Comparison of ENCODE assay signal across 9 mouse cellular contexts in genomic region chr9:44721877-44722186, GRCm38 (mm10). TPM values are rescaled to one million over a fixed set of nuclear protein-coding genes. Genes with fewer than 3 reads are reported as not detected.
DNase-seq lines count a peak whose midpoint lies in the region; ATAC-seq and TF ChIP-seq lines count a peak whose summit lies in the region.
"Had no signal": no experiment of that assay in that cellular context is flagged by ENCODE, and none has a peak within 500 bp of the region (broad histone marks: within the 10 kb centered on the region; RNA-seq: fewer than 3 reads in every experiment).

No protein-coding gene starts in this region.

- peak overlapping the region; percentile 75 for H3K27ac ChIP-seq in brown adipose tissue, adult 24 weeks (replicated peaks; ENCODE audit: low read depth, low read length)
- peak overlapping the region; percentile 69 for H3K27ac ChIP-seq in heart, embryonic 16.5 days (ENCODE audit: low read length)
- no peak overlapping the region for H3K27ac ChIP-seq in liver, embryonic 14.5 days

- no peaks in the 10 kb centered on the region for H3K27me3 ChIP-seq in heart, embryonic 16.5 days (ENCODE audit: control insufficient read depth, insufficient read depth, low read length)
- H3K27me3 ChIP-seq in liver, embryonic 14.5 days (ENCODE audit: control insufficient read depth, insufficient read depth, low read length) = no peaks in the 10 kb centered on the region

- no peak for DNase-seq in cerebellum, adult 9-10 months
- no peak for DNase-seq in liver, embryonic 14.5 days (ENCODE audit: low read depth in 3 of 3, low spot score in 3 of 3)
- no peak for DNase-seq in urinary bladder, postnatal 25 days (ENCODE audit: low spot score)
- no peak for DNase-seq in natural killer cell, adult 2 months (ENCODE audit: low spot score in 2 of 2)
- no peak for DNase-seq in layer of hippocampus, adult 18-20 months (ENCODE audit: low spot score in 2 of 2)

- TF ChIP-seq EP300 in liver, embryonic 14.5 days (IDR thresholded peaks at IDR 0.05; ENCODE audit: low read depth) = no peak

- H3K36me3 ChIP-seq in heart, embryonic 16.5 days (ENCODE audit: control insufficient read depth, insufficient read depth) = no peaks in the 10 kb centered on the region
- no peaks in the 10 kb centered on the region for H3K36me3 ChIP-seq in liver, embryonic 14.5 days (replicated peaks; ENCODE audit: control insufficient read depth, insufficient read depth, low read depth)

- peak overlapping the region; percentile 82 for H3K4me2 ChIP-seq in heart, embryonic 16.5 days (ENCODE audit: low read depth, low read length)
- peak overlapping the region; percentile 62; the same call in 1 of the 2 replicates for H3K4me2 ChIP-seq in liver, embryonic 14.5 days (ENCODE audit: low read depth)

- 51% methylated on average over 3 of the region's 3 CpGs for WGBS in heart, embryonic 16.5 days
- 63% methylated on average over 3 of the region's 3 CpGs for WGBS in liver, embryonic 14.5 days (ENCODE audit: insufficient replicate concordance)

- no peak for TF ChIP-seq CTCF in liver, embryonic 14.5 days (IDR thresholded peaks at IDR 0.05; ENCODE audit: low read depth)

- peaks cover 36% of the 10 kb centered on the region for H3K4me1 ChIP-seq in brown adipose tissue, adult 24 weeks (ENCODE audit: control insufficient read depth, insufficient read depth, insufficient read length, low read length)
- H3K4me1 ChIP-seq in heart, embryonic 16.5 days (ENCODE audit: control insufficient read depth, insufficient read depth, low read length) = peaks cover 79% of the 10 kb centered on the region
- H3K4me1 ChIP-seq in liver, embryonic 14.5 days (replicated peaks; ENCODE audit: control insufficient read depth in 2 of 2, insufficient read depth in 2 of 2, low read length in 1 of 2) = peaks cover 3 to 22% of the 10 kb centered on the region in 2 experiments

- H3K9me3 ChIP-seq in heart, embryonic 16.5 days (replicated peaks; ENCODE audit: control insufficient read depth, low read length) = no peaks in the 10 kb centered on the region
- H3K9me3 ChIP-seq in liver, embryonic 14.5 days (ENCODE audit: control insufficient read depth, low read length) = no peaks in the 10 kb centered on the region

- no peak overlapping the region for H3K4me3 ChIP-seq in brown adipose tissue, adult 24 weeks (ENCODE audit: insufficient read depth, low read depth, low read length)
- H3K4me3 ChIP-seq in heart, embryonic 16.5 days (ENCODE audit: low read length) = peak overlapping the region; percentile 63
- H3K4me3 ChIP-seq in liver, embryonic 14.5 days (ENCODE audit: insufficient read depth in 1 of 2, low read depth in 2 of 2, low read length in 2 of 2) = no peak overlapping the region

- 0 out of 2 replicates have a peak, but pooled peaks have one; percentile 0 for ATAC-seq in cerebellum, adult (ENCODE audit: insufficient number of reproducible peaks, low FRiP score, low TSS enrichment)
- 0 out of 2 replicates have a peak, but pooled peaks have one; percentile 2 for ATAC-seq in heart, embryonic 16.5 days (replicated peaks; ENCODE audit: extremely low read depth, insufficient read depth, low FRiP score)
- 0 out of 2 replicates have a peak, but pooled peaks have one; percentile 2 for ATAC-seq in liver, embryonic 14.5 days (ENCODE audit: insufficient read depth)

- peak overlapping the region; percentile 45; the same call in 1 of the 2 replicates for H3K9ac ChIP-seq in heart, embryonic 16.5 days (ENCODE audit: low read length)
- H3K9ac ChIP-seq in liver, embryonic 14.5 days (replicated peaks) = no peak overlapping the region

RNA-seq across cellular contexts. Expression of gene Phldb1, which starts 13.2 kb away (rescaled TPM):
- 19.6 and 27.6 TPM in 2 replicates for polyA plus RNA-seq in brown adipose tissue, adult 24 weeks (2012; ENCODE audit: insufficient read depth, insufficient read length, missing spikeins)
- 25.9 and 30.4 TPM in 2 replicates for polyA plus RNA-seq in heart, embryonic 16.5 days (2015; fragmentation: Nextera tagmentation; extraction: Ambion mirVana)
- polyA plus RNA-seq in liver, embryonic 14.5 days (2012; rRNA removed) = 2.6 and 2.7 TPM in 2 replicates
- polyA plus RNA-seq in liver, embryonic 14.5 days (2014; fragmentation: Nextera tagmentation; extraction: Ambion mirVana) = 1.6 and 2.3 TPM in 2 replicates
- 10 to 100 TPM; 62.4 to 84.0 TPM for total RNA-seq in layer of hippocampus, adult 18-20 months (2021)

RNA-seq across cellular contexts. Expression of gene Arcn1, which starts 45.8 kb away (rescaled TPM):
- polyA plus RNA-seq in brown adipose tissue, adult 24 weeks (2012; ENCODE audit: insufficient read depth, insufficient read length, missing spikeins) = 68.4 and 96.1 TPM in 2 replicates
- 120 and 132 TPM in 2 replicates for polyA plus RNA-seq in heart, embryonic 16.5 days (2015; fragmentation: Nextera tagmentation; extraction: Ambion mirVana)
- polyA plus RNA-seq in liver, embryonic 14.5 days (2012; rRNA removed) = 26.6 and 33.5 TPM in 2 replicates
- 84.1 and 88.5 TPM in 2 replicates for polyA plus RNA-seq in liver, embryonic 14.5 days (2014; fragmentation: Nextera tagmentation; extraction: Ambion mirVana)
- total RNA-seq in layer of hippocampus, adult 18-20 months (2021) = 100 to 1,000 TPM in 1 of 2 experiments, 10 to 100 TPM in 1; 97.1 to 103 TPM

RNA-seq across cellular contexts. Expression of gene Ift46, which starts 45.9 kb away (rescaled TPM):
- polyA plus RNA-seq in brown adipose tissue, adult 24 weeks (2012; ENCODE audit: insufficient read depth, insufficient read length, missing spikeins) = 28.3 and 47.4 TPM in 2 replicates
- polyA plus RNA-seq in heart, embryonic 16.5 days (2015; fragmentation: Nextera tagmentation; extraction: Ambion mirVana) = 56.9 and 65.2 TPM in 2 replicates
- 8.8 and 11.3 TPM in 2 replicates for polyA plus RNA-seq in liver, embryonic 14.5 days (2012; rRNA removed)
- polyA plus RNA-seq in liver, embryonic 14.5 days (2014; fragmentation: Nextera tagmentation; extraction: Ambion mirVana) = 16.0 and 17.3 TPM in 2 replicates
- 10 to 100 TPM; 65.2 to 78.9 TPM for total RNA-seq in layer of hippocampus, adult 18-20 months (2021)

RNA-seq across cellular contexts. Expression of gene Treh, which starts 48.8 kb away (rescaled TPM):
- polyA plus RNA-seq in brown adipose tissue, adult 24 weeks (2012; ENCODE audit: insufficient read depth, insufficient read length, missing spikeins) = not detected in 2 replicates
- 0.07 TPM in 1 of 2 replicates, not detected in the other for polyA plus RNA-seq in heart, embryonic 16.5 days (2015; fragmentation: Nextera tagmentation; extraction: Ambion mirVana)
- polyA plus RNA-seq in liver, embryonic 14.5 days (2012; rRNA removed) = not detected in 2 replicates
- not detected in 2 replicates for polyA plus RNA-seq in liver, embryonic 14.5 days (2014; fragmentation: Nextera tagmentation; extraction: Ambion mirVana)
- not detected for total RNA-seq in layer of hippocampus, adult 18-20 months (2021)
- polyA plus RNA-seq: spleen, adult 2 months had no signal
